Mouse (Mus musculus): Measurements from ENCODE around the gene Cfdp1. TPM values are rescaled to one million over a fixed set of nuclear protein-coding genes. Genes with fewer than 3 reads are reported as not detected.
A peak's percentile ranks its signal among the peaks of the same experiment; 100 is the strongest.

The Cfdp1 gene
- polyA plus RNA-seq, 1 experiment from 2014 or later = 187 TPM

- H3K27ac ChIP-seq = no peak overlapping the region
- 39% methylated on average over 1 of the region's 1 CpGs for WGBS
- no peak overlapping the region for H3K4me3 ChIP-seq (replicated peaks)
- no peaks in the 10 kb centered on the region for H3K4me1 ChIP-seq (replicated peaks)
- peak; percentile 43; the same call in 1 of the 2 replicates for ATAC-seq
- no peaks in the 10 kb centered on the region for H3K9me3 ChIP-seq
- H3K36me3 ChIP-seq = peaks cover 17% of the 10 kb centered on the region; the same call in 1 of the 2 replicates
- H3K27me3 ChIP-seq (replicated peaks) = no peaks in the 10 kb centered on the region
- H3K9ac ChIP-seq = no peak overlapping the region
- no peak overlapping the region for H3K4me2 ChIP-seq (replicated peaks)
Observed at GRCm38 (mm10) chr8:111835540-111835939, 18.6 kb downstream of the Cfdp1 start.

GRCm38 (mm10) chr8:111834011-111834410, 20.1 kb downstream of the Cfdp1 start:
- ATAC-seq = no peak
- Histone ChIP-seq H3K9ac (no peak overlapping the region), H3K4me3 (replicated peaks) (no peak overlapping the region), H3K9me3 (no peaks in the 10 kb centered on the region), H3K27ac (no peak overlapping the region), H3K4me2 (replicated peaks) (no peak overlapping the region), H3K4me1 (replicated peaks) (0 out of 2 replicates have a peak, but pooled peaks cover 2% of the 10 kb centered on the region), H3K27me3 (replicated peaks) (no peaks in the 10 kb centered on the region), H3K36me3 (peaks cover 12% of the 10 kb centered on the region; the same call in 1 of the 2 replicates)
- 55% methylated on average over 6 of the region's 6 CpGs for WGBS

- no peaks in the 10 kb centered on the region for H3K9me3 ChIP-seq
- no peak overlapping the region for H3K27ac ChIP-seq
- no peak overlapping the region for H3K4me2 ChIP-seq (replicated peaks)
- ATAC-seq = no peak
- H3K9ac ChIP-seq = no peak overlapping the region
- H3K36me3 ChIP-seq = peaks cover 12% of the 10 kb centered on the region; the same call in 1 of the 2 replicates
- H3K27me3 ChIP-seq (replicated peaks) = no peaks in the 10 kb centered on the region
- 69% methylated on average over 5 of the region's 5 CpGs for WGBS
- H3K4me3 ChIP-seq (replicated peaks) = no peak overlapping the region
- H3K4me1 ChIP-seq (replicated peaks) = peaks cover 2% of the 10 kb centered on the region; the same call in 1 of the 2 replicates
Observed at GRCm38 (mm10) chr8:111832983-111833382, 21.1 kb downstream of the Cfdp1 start.

- Histone ChIP-seq H3K4me3 (replicated peaks) (no peak overlapping the region), H3K4me2 (replicated peaks) (no peak overlapping the region), H3K27ac (no peak overlapping the region), H3K27me3 (replicated peaks) (no peaks in the 10 kb centered on the region), H3K4me1 (replicated peaks) (peaks cover 2% of the 10 kb centered on the region; the same call in 1 of the 2 replicates), H3K9ac (no peak overlapping the region), H3K9me3 (no peaks in the 10 kb centered on the region), H3K36me3 (peaks cover 12% of the 10 kb centered on the region; the same call in 1 of the 2 replicates)
- 61% methylated on average over 4 of the region's 4 CpGs for WGBS
- no peak for ATAC-seq
Observed at GRCm38 (mm10) chr8:111831996-111832395, 22.1 kb downstream of the Cfdp1 start.

- Histone ChIP-seq H3K9me3 (no peaks in the 10 kb centered on the region), H3K36me3 (peaks cover 7% of the 10 kb centered on the region; the same call in 1 of the 2 replicates), H3K27me3 (replicated peaks) (no peaks in the 10 kb centered on the region), H3K4me3 (replicated peaks) (no peak overlapping the region), H3K9ac (no peak overlapping the region), H3K4me2 (replicated peaks) (no peak overlapping the region), H3K4me1 (replicated peaks) (peaks cover 2% of the 10 kb centered on the region; the same call in 1 of the 2 replicates), H3K27ac (peak overlapping the region; percentile 77)
- WGBS = 65% methylated on average over 6 of the region's 6 CpGs
- peak; percentile 53 for ATAC-seq
Observed at GRCm38 (mm10) chr8:111828595-111828994, 25.5 kb downstream of the Cfdp1 start.

- Histone ChIP-seq H3K36me3 (no peaks in the 10 kb centered on the region; the same call in 1 of the 2 replicates), H3K4me3 (replicated peaks) (no peak overlapping the region), H3K4me2 (replicated peaks) (no peak overlapping the region), H3K27me3 (replicated peaks) (no peaks in the 10 kb centered on the region), H3K9ac (no peak overlapping the region), H3K9me3 (no peaks in the 10 kb centered on the region), H3K27ac (no peak overlapping the region), H3K4me1 (replicated peaks) (peaks cover 2% of the 10 kb centered on the region; the same call in 1 of the 2 replicates)
- ATAC-seq = no peak
- 64% methylated on average over 6 of the region's 6 CpGs for WGBS
Observed at GRCm38 (mm10) chr8:111825219-111825618, 28.9 kb downstream of the Cfdp1 start.

- H3K9ac ChIP-seq = no peak overlapping the region
- no peaks in the 10 kb centered on the region for H3K9me3 ChIP-seq
- H3K4me3 ChIP-seq (replicated peaks) = no peak overlapping the region
- ATAC-seq = no peak
- H3K27me3 ChIP-seq (replicated peaks) = no peaks in the 10 kb centered on the region
- H3K36me3 ChIP-seq = no peaks in the 10 kb centered on the region; the same call in 1 of the 2 replicates
- no peak overlapping the region for H3K4me2 ChIP-seq (replicated peaks)
- 95% methylated on average over 5 of the region's 5 CpGs for WGBS
- H3K4me1 ChIP-seq (replicated peaks) = peaks cover 2% of the 10 kb centered on the region; the same call in 1 of the 2 replicates
- no peak overlapping the region for H3K27ac ChIP-seq
Observed at GRCm38 (mm10) chr8:111824334-111824733, 29.8 kb downstream of the Cfdp1 start.

- no peak overlapping the region for H3K27ac ChIP-seq
- H3K27me3 ChIP-seq (replicated peaks) = no peaks in the 10 kb centered on the region
- H3K9ac ChIP-seq = no peak overlapping the region
- no peak overlapping the region for H3K4me3 ChIP-seq (replicated peaks)
- H3K9me3 ChIP-seq = no peaks in the 10 kb centered on the region
- no peak for ATAC-seq
- H3K4me1 ChIP-seq (replicated peaks) = no peaks in the 10 kb centered on the region
- H3K4me2 ChIP-seq (replicated peaks) = no peak overlapping the region
- 76% methylated on average over 10 of the region's 10 CpGs for WGBS
- no peaks in the 10 kb centered on the region; the same call in 1 of the 2 replicates for H3K36me3 ChIP-seq
Observed at GRCm38 (mm10) chr8:111821199-111821598, 32.9 kb downstream of the Cfdp1 start.

GRCm38 (mm10) chr8:111820691-111821090, 33.4 kb downstream of the Cfdp1 start:
- ATAC-seq = no peak

GRCm38 (mm10) chr8:111820018-111820417, 34.1 kb downstream of the Cfdp1 start:
- Histone ChIP-seq H3K4me2 (replicated peaks) (no peak overlapping the region), H3K27ac (no peak overlapping the region), H3K27me3 (replicated peaks) (no peaks in the 10 kb centered on the region), H3K4me3 (replicated peaks) (no peak overlapping the region), H3K9me3 (no peaks in the 10 kb centered on the region), H3K9ac (no peak overlapping the region), H3K4me1 (replicated peaks) (no peaks in the 10 kb centered on the region), H3K36me3 (no peaks in the 10 kb centered on the region; the same call in 1 of the 2 replicates)
- no peak for ATAC-seq
- WGBS = 90% methylated on average over 12 of the region's 12 CpGs

More at GRCm38 (mm10) chr8:111820691-111821090, 33.4 kb downstream of the Cfdp1 start:
- H3K9me3 ChIP-seq = no peaks in the 10 kb centered on the region
- no peaks in the 10 kb centered on the region for H3K27me3 ChIP-seq (replicated peaks)
- H3K36me3 ChIP-seq = no peaks in the 10 kb centered on the region; the same call in 1 of the 2 replicates
- H3K4me1 ChIP-seq (replicated peaks) = no peaks in the 10 kb centered on the region
- no peak overlapping the region for H3K4me3 ChIP-seq (replicated peaks)
- WGBS = 80% methylated on average over 4 of the region's 4 CpGs
- H3K4me2 ChIP-seq (replicated peaks) = no peak overlapping the region
- H3K9ac ChIP-seq = no peak overlapping the region
- no peak overlapping the region for H3K27ac ChIP-seq

- no peak for ATAC-seq
- Histone ChIP-seq H3K4me2 (replicated peaks) (no peak overlapping the region), H3K4me1 (replicated peaks) (no peaks in the 10 kb centered on the region), H3K27ac (no peak overlapping the region), H3K27me3 (replicated peaks) (no peaks in the 10 kb centered on the region), H3K9me3 (no peaks in the 10 kb centered on the region), H3K9ac (no peak overlapping the region), H3K4me3 (replicated peaks) (no peak overlapping the region), H3K36me3 (no peaks in the 10 kb centered on the region; the same call in 1 of the 2 replicates)
- WGBS = 92% methylated on average over 3 of the region's 3 CpGs
Observed at GRCm38 (mm10) chr8:111818556-111818955, 35.5 kb downstream of the Cfdp1 start.

GRCm38 (mm10) chr8:111815078-111815477, 39.0 kb downstream of the Cfdp1 start:
- Histone ChIP-seq H3K4me1 (replicated peaks) (no peaks in the 10 kb centered on the region), H3K4me3 (replicated peaks) (no peak overlapping the region), H3K36me3 (no peaks in the 10 kb centered on the region), H3K4me2 (replicated peaks) (no peak overlapping the region), H3K9me3 (no peaks in the 10 kb centered on the region), H3K27ac (no peak overlapping the region), H3K9ac (no peak overlapping the region), H3K27me3 (replicated peaks) (no peaks in the 10 kb centered on the region)
- WGBS = 92% methylated on average over 4 of the region's 4 CpGs
- ATAC-seq = no peak

- no peaks in the 10 kb centered on the region for H3K36me3 ChIP-seq
- H3K4me1 ChIP-seq (replicated peaks) = no peaks in the 10 kb centered on the region
- H3K9ac ChIP-seq = no peak overlapping the region
- H3K4me2 ChIP-seq (replicated peaks) = no peak overlapping the region
- WGBS = 96% methylated on average over 9 of the region's 9 CpGs
- H3K27ac ChIP-seq = no peak overlapping the region
- no peaks in the 10 kb centered on the region for H3K9me3 ChIP-seq
- no peak overlapping the region for H3K4me3 ChIP-seq (replicated peaks)
- H3K27me3 ChIP-seq (replicated peaks) = no peaks in the 10 kb centered on the region
- no peak for ATAC-seq
Observed at GRCm38 (mm10) chr8:111813818-111814217, 40.3 kb downstream of the Cfdp1 start.
